Mouse (Mus musculus) A20 (cell line): ENCODE data around the gene Dnah8.

Source experiments
- DNase-seq: peaks from one replicate; pipeline ENCODE4 v3.0.0-alpha.2; 2011; ENCODE audit warnings: low read depth, low spot score

Dnah8 gene

GRCm38 (mm10) chr17:30809926-30810660, 185.9 kb downstream of the Dnah8 start:
- no peak for DNase-seq

- peak; percentile 57 for DNase-seq
Measured at GRCm38 (mm10) chr17:30818543-30818942, 194.4 kb downstream of the Dnah8 start.

- peak; percentile 76 for DNase-seq
Measured at GRCm38 (mm10) chr17:30819134-30819533, 195.0 kb downstream of the Dnah8 start.

GRCm38 (mm10) chr17:30821115-30821514, 197.0 kb downstream of the Dnah8 start:
- DNase-seq = no peak

- no peak for DNase-seq
Measured at GRCm38 (mm10) chr17:30824473-30824872, 200.3 kb downstream of the Dnah8 start.

- DNase-seq = no peak
Measured at GRCm38 (mm10) chr17:30825731-30826304, 201.7 kb downstream of the Dnah8 start.

GRCm38 (mm10) chr17:30831170-30831569, 207.0 kb downstream of the Dnah8 start:
- no peak for DNase-seq

- no peak for DNase-seq
Measured at GRCm38 (mm10) chr17:30835419-30835818, 211.3 kb downstream of the Dnah8 start.

- no peak for DNase-seq
Measured at GRCm38 (mm10) chr17:30837031-30837430, 212.9 kb downstream of the Dnah8 start.

- DNase-seq = no peak
Measured at GRCm38 (mm10) chr17:30840046-30840445, 215.9 kb downstream of the Dnah8 start.

GRCm38 (mm10) chr17:30842312-30842711, 218.2 kb downstream of the Dnah8 start:
- no peak for DNase-seq

GRCm38 (mm10) chr17:30844321-30844791, 220.2 kb downstream of the Dnah8 start:
- peak; percentile 40 for DNase-seq

- DNase-seq = no peak
Measured at GRCm38 (mm10) chr17:30847498-30847897, 223.3 kb downstream of the Dnah8 start.

- no peak for DNase-seq
Measured at GRCm38 (mm10) chr17:30848086-30848485, 223.9 kb downstream of the Dnah8 start.

GRCm38 (mm10) chr17:30848804-30849203, 224.7 kb downstream of the Dnah8 start:
- no peak for DNase-seq

GRCm38 (mm10) chr17:30849813-30850212, 225.7 kb downstream of the Dnah8 start:
- no peak for DNase-seq

- peak; percentile 42 for DNase-seq
Measured at GRCm38 (mm10) chr17:30852345-30852744, 228.2 kb downstream of the Dnah8 start.

- no peak for DNase-seq
Measured at GRCm38 (mm10) chr17:30857347-30857746, 233.2 kb downstream of the Dnah8 start.

- no peak for DNase-seq
Measured at GRCm38 (mm10) chr17:30858586-30859259, 234.6 kb downstream of the Dnah8 start.

- no peak for DNase-seq
Measured at GRCm38 (mm10) chr17:30859989-30860585, 235.9 kb downstream of the Dnah8 start.

GRCm38 (mm10) chr17:30860606-30861005, 236.5 kb downstream of the Dnah8 start:
- DNase-seq = no peak

- DNase-seq = no peak
Measured at GRCm38 (mm10) chr17:30866281-30866680, 242.1 kb downstream of the Dnah8 start.
